Mouse (Mus musculus): ENCODE data around the gene Cdc7. TPM values are rescaled to one million over a fixed set of nuclear protein-coding genes. Genes with fewer than 3 reads are reported as not detected.

Cdc7 gene
- polyA plus RNA-seq, 1 experiment from 2014 or later, result 24.8 TPM

DNA sequence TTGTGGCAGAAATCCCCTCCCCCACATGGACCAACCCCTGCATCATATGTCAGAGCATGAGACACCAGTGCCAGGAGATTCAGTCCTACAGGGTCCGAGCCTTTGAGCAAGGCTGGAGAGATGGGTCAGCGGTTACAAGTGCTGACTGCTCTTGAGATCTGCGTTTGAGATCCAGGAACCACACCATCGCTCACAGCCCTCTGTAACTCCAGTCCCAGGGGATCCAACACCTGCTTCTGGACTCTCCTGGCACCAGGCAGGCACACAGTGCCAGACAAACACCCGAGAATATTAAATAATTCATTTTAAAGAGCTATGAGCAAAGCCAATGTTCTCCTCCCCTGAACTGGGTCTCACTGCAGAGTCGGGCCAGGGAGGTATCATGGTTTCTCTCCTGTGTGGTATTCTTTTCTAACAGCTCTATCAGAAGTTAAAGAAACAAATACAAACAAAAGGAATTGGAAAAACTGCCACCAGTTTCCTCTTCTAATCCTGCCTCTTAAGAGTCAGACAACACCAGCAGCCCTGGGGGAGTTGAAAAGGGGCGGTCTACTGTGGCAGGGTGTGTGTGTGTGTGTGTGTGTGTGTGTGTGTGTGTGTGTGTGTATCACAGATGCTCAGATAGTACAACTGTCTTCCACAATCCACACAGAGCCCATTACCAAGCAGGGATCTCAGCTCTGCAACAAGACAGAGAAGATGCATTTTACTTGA is 47.4 kb downstream of the Cdc7 start:
- Histone ChIP-seq H3K27me3 (ENCODE audit: control insufficient read depth, insufficient read depth, low read length) (no peaks in the 10 kb centered on the region), H3K9me3 (ENCODE audit: control insufficient read depth, low read length) (no peaks in the 10 kb centered on the region), H3K4me3 (ENCODE audit: control insufficient read depth in 1 of 2, insufficient read depth in 1 of 2, low read depth in 1 of 2, low read length in 2 of 2) (no peak overlapping the region), H3K4me1 (ENCODE audit: control insufficient read depth in 2 of 2, insufficient read depth in 2 of 2, low read length in 2 of 2) (peaks cover 26 to 29% of the 10 kb centered on the region in 2 experiments), H3K9ac (ENCODE audit: low read length) (no peak overlapping the region), H3K36me3 (ENCODE audit: control insufficient read depth, insufficient read depth, low read length) (no peaks in the 10 kb centered on the region), H3K4me2 (ENCODE audit: low read length) (no peak overlapping the region), H3K27ac (replicated peaks in 1 of 2; ENCODE audit: control insufficient read depth in 1 of 2, insufficient read depth in 1 of 2, low read depth in 2 of 2, low read length in 2 of 2) (peak overlapping the region; percentile 55 to 71)
- WGBS, result 44% methylated on average over 7 of the region's 7 CpGs
- ATAC-seq (ENCODE audit: insufficient number of reproducible peaks, insufficient read depth, low FRiP score, low read depth), result no peak

- 25% methylated on average over 11 of the region's 11 CpGs for WGBS
- H3K27me3 ChIP-seq (ENCODE audit: control insufficient read depth, insufficient read depth, low read length), result no peaks in the 10 kb centered on the region
- peak; percentile 50; the same call in 1 of the 2 replicates for ATAC-seq (ENCODE audit: insufficient number of reproducible peaks, insufficient read depth, low FRiP score, low read depth)
- peak overlapping the region; percentile 55 to 71 for H3K27ac ChIP-seq (replicated peaks in 1 of 2; ENCODE audit: control insufficient read depth in 1 of 2, insufficient read depth in 1 of 2, low read depth in 2 of 2, low read length in 2 of 2)
- H3K9ac ChIP-seq (ENCODE audit: low read length), result no peak overlapping the region
- H3K36me3 ChIP-seq (ENCODE audit: control insufficient read depth, insufficient read depth, low read length), result no peaks in the 10 kb centered on the region
- H3K9me3 ChIP-seq (ENCODE audit: control insufficient read depth, low read length), result no peaks in the 10 kb centered on the region
- no peak overlapping the region for H3K4me2 ChIP-seq (ENCODE audit: low read length)
- no peak overlapping the region for H3K4me3 ChIP-seq (ENCODE audit: control insufficient read depth in 1 of 2, insufficient read depth in 1 of 2, low read depth in 1 of 2, low read length in 2 of 2)
- peaks cover 26 to 29% of the 10 kb centered on the region in 2 experiments for H3K4me1 ChIP-seq (ENCODE audit: control insufficient read depth in 2 of 2, insufficient read depth in 2 of 2, low read length in 2 of 2)
Observed at GRCm38 (mm10) chr5:107012030-107012715, 48.1 kb downstream of the Cdc7 start.

DNA sequence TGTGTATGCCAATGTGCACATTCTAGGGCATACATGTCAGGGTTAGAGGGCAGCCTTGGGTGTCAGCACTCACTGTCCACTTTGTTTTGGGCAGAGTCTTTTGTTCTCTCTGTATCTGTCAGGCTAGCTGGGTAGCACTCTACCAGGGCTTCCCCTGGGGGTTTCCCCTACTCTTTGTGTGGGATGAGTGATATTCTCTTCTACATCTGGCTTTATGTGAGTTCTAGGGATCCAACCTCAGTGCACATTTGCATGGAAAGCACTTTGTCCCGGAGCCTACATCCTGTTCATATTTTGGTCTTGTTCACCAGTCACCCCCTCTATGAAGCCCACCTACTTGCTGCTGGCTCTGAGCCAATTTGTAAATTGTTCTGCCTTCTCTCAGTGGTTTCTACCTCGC is 49.3 kb downstream of the Cdc7 start:
- Histone ChIP-seq H3K4me1 (ENCODE audit: control insufficient read depth in 2 of 2, insufficient read depth in 2 of 2, low read length in 2 of 2) (peaks cover 26 to 29% of the 10 kb centered on the region in 2 experiments), H3K27ac (replicated peaks in 1 of 2; ENCODE audit: control insufficient read depth in 1 of 2, insufficient read depth in 1 of 2, low read depth in 2 of 2, low read length in 2 of 2) (no peak overlapping the region)

DNA sequence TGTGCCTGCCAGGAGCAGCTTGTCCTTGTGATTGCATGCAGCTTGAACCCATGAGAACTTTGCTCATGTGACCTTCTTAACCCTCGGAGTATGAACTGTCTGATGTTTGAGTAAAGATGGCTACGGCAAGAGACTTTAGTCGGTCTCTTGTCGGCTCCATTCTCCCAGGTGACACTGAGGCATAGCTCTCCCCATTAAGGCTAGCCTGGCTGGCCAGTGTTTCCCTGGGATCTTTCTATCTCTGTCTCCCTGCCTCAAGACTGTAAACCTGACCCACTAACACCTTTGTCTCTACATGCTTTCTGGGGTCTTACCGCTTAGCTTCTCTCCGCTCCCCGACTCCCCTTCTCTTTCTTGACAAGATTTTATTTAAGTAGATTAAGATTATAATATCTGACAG is 50.0 kb downstream of the Cdc7 start:
- H3K27ac ChIP-seq (replicated peaks in 1 of 2; ENCODE audit: control insufficient read depth in 1 of 2, insufficient read depth in 1 of 2, low read depth in 2 of 2, low read length in 2 of 2), result no peak overlapping the region
- H3K27me3 ChIP-seq (ENCODE audit: control insufficient read depth, insufficient read depth, low read length), result no peaks in the 10 kb centered on the region
- peaks cover 26 to 29% of the 10 kb centered on the region in 2 experiments for H3K4me1 ChIP-seq (ENCODE audit: control insufficient read depth in 2 of 2, insufficient read depth in 2 of 2, low read length in 2 of 2)
- no peak overlapping the region for H3K9ac ChIP-seq (ENCODE audit: low read length)
- no peak for ATAC-seq (ENCODE audit: insufficient number of reproducible peaks, insufficient read depth, low FRiP score, low read depth)
- no peaks in the 10 kb centered on the region for H3K9me3 ChIP-seq (ENCODE audit: control insufficient read depth, low read length)
- no peaks in the 10 kb centered on the region for H3K36me3 ChIP-seq (ENCODE audit: control insufficient read depth, insufficient read depth, low read length)
- no peak overlapping the region for H3K4me2 ChIP-seq (ENCODE audit: low read length)
- H3K4me3 ChIP-seq (ENCODE audit: control insufficient read depth in 1 of 2, insufficient read depth in 1 of 2, low read depth in 1 of 2, low read length in 2 of 2), result no peak overlapping the region
- WGBS, result 85% methylated on average over 7 of the region's 7 CpGs

More for the DNA sequence above, 49.3 kb downstream of the Cdc7 start:
- Histone ChIP-seq H3K36me3 (ENCODE audit: control insufficient read depth, insufficient read depth, low read length) (no peaks in the 10 kb centered on the region), H3K9ac (ENCODE audit: low read length) (no peak overlapping the region), H3K4me3 (ENCODE audit: control insufficient read depth in 1 of 2, insufficient read depth in 1 of 2, low read depth in 1 of 2, low read length in 2 of 2) (no peak overlapping the region), H3K9me3 (ENCODE audit: control insufficient read depth, low read length) (no peaks in the 10 kb centered on the region), H3K27me3 (ENCODE audit: control insufficient read depth, insufficient read depth, low read length) (no peaks in the 10 kb centered on the region), H3K4me2 (ENCODE audit: low read length) (no peak overlapping the region)
- 53% methylated on average over 2 of the region's 2 CpGs for WGBS
- no peak for ATAC-seq (ENCODE audit: insufficient number of reproducible peaks, insufficient read depth, low FRiP score, low read depth)

DNA sequence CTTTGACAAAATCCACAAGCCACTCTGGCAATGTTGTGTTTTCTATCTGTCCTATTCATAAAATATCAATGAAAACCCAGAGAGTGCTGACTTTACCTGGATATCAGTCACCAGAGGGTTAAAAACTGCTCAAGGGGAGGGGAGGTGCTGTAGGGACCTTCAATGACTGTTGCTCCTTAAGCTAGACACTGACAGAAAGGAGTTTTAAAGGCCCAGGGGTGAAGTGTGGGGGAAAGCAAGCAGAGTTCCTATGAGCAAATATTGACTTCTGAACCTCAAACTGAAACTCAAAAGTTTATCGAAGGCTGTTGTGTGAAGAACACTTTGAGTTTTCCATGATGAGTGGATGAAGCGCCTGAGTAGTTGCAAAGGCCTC is 50.9 kb downstream of the Cdc7 start:
- peak overlapping the region; percentile 26 to 38 for H3K27ac ChIP-seq (replicated peaks in 1 of 2; ENCODE audit: control insufficient read depth in 1 of 2, insufficient read depth in 1 of 2, low read depth in 2 of 2, low read length in 2 of 2)

DNA sequence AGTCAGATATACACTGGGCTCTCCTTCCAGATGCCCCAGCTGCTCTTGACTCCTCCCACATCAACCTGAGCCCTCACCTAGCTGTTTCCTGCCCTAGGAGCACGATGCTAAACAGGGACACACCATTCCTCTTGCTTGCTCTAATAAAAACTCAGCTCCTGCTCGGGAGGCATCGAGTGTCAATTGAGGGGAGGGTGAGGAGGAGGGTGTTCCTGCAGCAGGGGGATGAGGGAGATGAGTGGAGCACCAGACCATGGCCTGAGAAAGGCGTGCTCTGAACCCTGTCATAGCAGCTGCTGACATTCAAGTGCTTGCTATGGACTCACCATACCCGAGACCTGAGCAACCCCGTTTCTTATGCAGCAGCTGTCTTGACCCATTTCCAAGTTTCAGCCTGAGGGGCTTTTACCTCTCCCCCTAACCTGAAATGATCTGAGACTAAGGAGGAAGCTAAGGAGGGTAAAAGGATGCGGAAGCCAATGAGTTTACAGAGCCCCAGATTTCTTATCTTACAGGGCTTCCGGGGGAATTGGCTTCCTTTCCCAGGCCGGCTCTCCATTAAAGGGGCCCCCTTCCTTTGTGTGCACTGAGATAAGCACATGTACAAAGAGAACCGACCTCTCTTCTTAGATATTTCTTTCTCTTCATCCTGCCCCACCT is 51.4 kb downstream of the Cdc7 start:
- no peaks in the 10 kb centered on the region for H3K36me3 ChIP-seq (ENCODE audit: control insufficient read depth, insufficient read depth, low read length)
- H3K4me1 ChIP-seq (ENCODE audit: control insufficient read depth in 2 of 2, insufficient read depth in 2 of 2, low read length in 2 of 2), result peaks cover 33 to 38% of the 10 kb centered on the region in 2 experiments
- 12% methylated on average over 10 of the region's 10 CpGs for WGBS
- ATAC-seq (ENCODE audit: insufficient number of reproducible peaks, insufficient read depth, low FRiP score, low read depth), result peak; percentile 36; the same call in 1 of the 2 replicates
- H3K9ac ChIP-seq (ENCODE audit: low read length), result no peak overlapping the region
- no peak overlapping the region for H3K4me3 ChIP-seq (ENCODE audit: control insufficient read depth in 1 of 2, insufficient read depth in 1 of 2, low read depth in 1 of 2, low read length in 2 of 2)
- H3K27me3 ChIP-seq (ENCODE audit: control insufficient read depth, insufficient read depth, low read length), result no peaks in the 10 kb centered on the region
- H3K4me2 ChIP-seq (ENCODE audit: low read length), result peak overlapping the region; percentile 32
- H3K9me3 ChIP-seq (ENCODE audit: control insufficient read depth, low read length), result no peaks in the 10 kb centered on the region
- peak overlapping the region; percentile 26 to 38 for H3K27ac ChIP-seq (replicated peaks in 1 of 2; ENCODE audit: control insufficient read depth in 1 of 2, insufficient read depth in 1 of 2, low read depth in 2 of 2, low read length in 2 of 2)

More for the DNA sequence above, 50.9 kb downstream of the Cdc7 start:
- Histone ChIP-seq H3K9me3 (ENCODE audit: control insufficient read depth, low read length) (no peaks in the 10 kb centered on the region), H3K4me3 (ENCODE audit: control insufficient read depth in 1 of 2, insufficient read depth in 1 of 2, low read depth in 1 of 2, low read length in 2 of 2) (no peak overlapping the region), H3K4me1 (ENCODE audit: control insufficient read depth in 2 of 2, insufficient read depth in 2 of 2, low read length in 2 of 2) (peaks cover 29 to 33% of the 10 kb centered on the region in 2 experiments), H3K36me3 (ENCODE audit: control insufficient read depth, insufficient read depth, low read length) (no peaks in the 10 kb centered on the region), H3K27me3 (ENCODE audit: control insufficient read depth, insufficient read depth, low read length) (no peaks in the 10 kb centered on the region), H3K9ac (ENCODE audit: low read length) (no peak overlapping the region), H3K4me2 (ENCODE audit: low read length) (peak overlapping the region; percentile 32)
- no peak for ATAC-seq (ENCODE audit: insufficient number of reproducible peaks, insufficient read depth, low FRiP score, low read depth)
- 65% methylated on average over 2 of the region's 2 CpGs for WGBS

DNA sequence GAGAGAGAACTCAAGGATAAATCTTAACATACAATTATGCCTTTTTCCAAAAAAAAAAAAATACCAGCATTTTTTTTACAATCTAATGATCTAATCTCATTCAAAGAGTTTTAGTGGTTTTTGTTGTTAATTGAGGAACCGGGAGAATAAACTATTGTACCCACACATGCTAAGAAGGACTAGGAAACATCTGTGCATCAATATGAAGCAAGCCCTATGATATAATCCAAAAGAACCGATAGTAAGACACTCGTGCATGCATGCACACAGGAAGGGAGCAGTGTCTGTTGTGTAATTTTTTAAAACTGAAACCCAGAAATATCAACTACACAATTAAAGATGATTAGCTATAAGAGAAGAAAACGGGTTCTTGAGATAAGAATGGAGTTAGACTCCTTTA is 52.4 kb downstream of the Cdc7 start:
- Histone ChIP-seq H3K9me3 (ENCODE audit: control insufficient read depth, low read length) (no peaks in the 10 kb centered on the region), H3K27me3 (ENCODE audit: control insufficient read depth, insufficient read depth, low read length) (no peaks in the 10 kb centered on the region), H3K9ac (ENCODE audit: low read length) (no peak overlapping the region), H3K27ac (replicated peaks in 1 of 2; ENCODE audit: control insufficient read depth in 1 of 2, insufficient read depth in 1 of 2, low read depth in 2 of 2, low read length in 2 of 2) (no peak overlapping the region), H3K36me3 (ENCODE audit: control insufficient read depth, insufficient read depth, low read length) (no peaks in the 10 kb centered on the region), H3K4me1 (ENCODE audit: control insufficient read depth in 2 of 2, insufficient read depth in 2 of 2, low read length in 2 of 2) (peaks cover 34 to 43% of the 10 kb centered on the region in 2 experiments), H3K4me2 (ENCODE audit: low read length) (no peak overlapping the region), H3K4me3 (ENCODE audit: control insufficient read depth in 1 of 2, insufficient read depth in 1 of 2, low read depth in 1 of 2, low read length in 2 of 2) (no peak overlapping the region)
- WGBS, result 71% methylated on average over 4 of the region's 4 CpGs
- ATAC-seq (ENCODE audit: insufficient number of reproducible peaks, insufficient read depth, low FRiP score, low read depth), result no peak
